Mouse (Mus musculus) pancreas, adult 10 weeks (tissue): ENCODE measurements around the gene Syncrip. TPM values are rescaled to one million over a fixed set of nuclear protein-coding genes. Genes with fewer than 3 reads are reported as not detected.

Source experiments
- polyA plus RNA-seq: library from polyadenylated mRNA; stranded (reverse); fragments of 350-450 nt; fragmentation: Illumina TruSeq; extraction: RNeasy Lipid Tissue Mini Kit (QIAGEN cat#74804); gene quantifications from one replicate; pipeline ENCODE4 v1.2.3, GENCODE M21; 2015; ENCODE audit warnings: low read depth, low replicate concordance; ENCODE audit not compliant: insufficient read depth

Syncrip gene
- 13.3 TPM for polyA plus RNA-seq

GRCm38 (mm10) chr9:88482230-88482828 lies at the start of gene Syncrip:
Gene Syncrip (minus strand): TSS chr9:88482574.

GRCm38 (mm10) chr9:88438555-88439237 lies 43.7 kb downstream of the Syncrip start, which contains the start of gene Snx14:
Gene Snx14 (minus strand): TSS chr9:88438958.

Other genes starting within 250 kb of the Syncrip start
- gene Nt5e, start 155.4 kb downstream of the Syncrip start, polyA plus RNA-seq = not detected
- 7.0 TPM for gene Snx14, start 43.6 kb downstream of the Syncrip start, polyA plus RNA-seq
- not detected for gene Gm20537, start 26.0 kb downstream of the Syncrip start, polyA plus RNA-seq
- gene Zfp949, start 65.4 kb upstream of the Syncrip start, polyA plus RNA-seq = 2.5 TPM
- gene Trim43a, start 98.3 kb upstream of the Syncrip start, polyA plus RNA-seq = not detected
- 7.1 TPM for gene Mthfsl, start 237.7 kb upstream of the Syncrip start, polyA plus RNA-seq
- not detected for gene Bcl2a1d, start 249.3 kb upstream of the Syncrip start, polyA plus RNA-seq